Mouse (Mus musculus) gastrocnemius, postnatal 4 days (tissue): Measurements from ENCODE around the gene Ptpn13. TPM values are rescaled to one million over a fixed set of nuclear protein-coding genes. Genes with fewer than 3 reads are reported as not detected.

ENCODE experiments used
- DNase-seq, 2 experiments: peaks; one replicate each; pipeline ENCODE4 v3.0.0; 2021 to 2022; ENCODE audit warnings: low spot score in 2 of 2, mixed read lengths in 2 of 2
- total RNA-seq, 2 experiments: library from RNA; stranded (reverse); gene quantifications; 2 replicates each; pipeline ENCODE4 v1.2.3; 2021

Ptpn13 gene
- total RNA-seq, 2 experiments from 2014 or later = 8.8 to 10.1 TPM

- no peak for DNase-seq
Observed at GRCm38 (mm10) chr5:103629854-103630580, 205.0 kb downstream of the Ptpn13 start.

- DNase-seq = no peak
Observed at GRCm38 (mm10) chr5:103637162-103637561, 212.2 kb downstream of the Ptpn13 start.

GRCm38 (mm10) chr5:103644167-103644566 is 219.2 kb downstream of the Ptpn13 start:
- no peak for DNase-seq

- no peak for DNase-seq
Observed at GRCm38 (mm10) chr5:103647320-103647719, 222.3 kb downstream of the Ptpn13 start.

Other genes starting within 250 kb of the Ptpn13 start
- 1 to 10 TPM in 1 of 2 experiments, under 1 TPM in 1; 0.96 to 1.2 TPM for gene Mapk10, start 213.9 kb upstream of the Ptpn13 start, total RNA-seq
- gene Slc10a6, start 204.2 kb downstream of the Ptpn13 start, total RNA-seq = under 1 TPM; 0.29 to 0.59 TPM
- not detected for gene 1700016H13Rik, start 230.8 kb downstream of the Ptpn13 start, total RNA-seq